In genomic region chr2:55208620-55209019, GRCm38 (mm10) we compare ENCODE assay signal across 16 mouse cellular contexts.
DNase-seq lines count a peak whose midpoint lies in the region.
"Had no signal": no experiment of that assay in that cellular context is flagged by ENCODE, and none has a peak within 500 bp of the region (broad histone marks: within the 10 kb centered on the region; RNA-seq: fewer than 3 reads in every experiment).

No protein-coding gene starts in this region.

- DNase-seq in frontal cortex, adult 2 months (ENCODE audit: extremely low spot score in 1 of 2, low spot score in 1 of 2): peak; percentile 5 to 26
- DNase-seq in frontal cortex, postnatal 14 days (ENCODE audit: low spot score in 2 of 2): no peak
- DNase-seq in layer of hippocampus, adult 9-11 months: peak; percentile 18
- no peak for DNase-seq in layer of hippocampus, adult 8-10 months (ENCODE audit: low spot score in 2 of 2)
- DNase-seq in brain, adult 2 months (ENCODE audit: low read depth, low spot score): peak; percentile 60
- peak; percentile 62 for DNase-seq in telencephalon, adult 2 months (ENCODE audit: low read depth, low spot score)
- DNase-seq in cerebellum, adult 8-10 months: no peak
- DNase-seq: adrenal gland, adult 2 months; adrenal gland, postnatal 10 days; adrenal gland, postnatal 25 days; cerebellum, adult 11-12 months; cerebellum, adult 2 months; cerebellum, adult 9-11 months; cerebellum, postnatal 14 days; cerebellum, postnatal 36 days; embryo, embryonic 11 days had no signal

Comparison
In these comparisons a context has a peak if more than half of its experiments do, and no peak if none do; other contexts are left out.
1. DNase-seq: peak in frontal cortex, adult 2 months (2 of 2), layer of hippocampus, adult 9-11 months (single experiment), brain, adult 2 months (single experiment) and telencephalon, adult 2 months (single experiment); none in frontal cortex, postnatal 14 days (0 of 2), layer of hippocampus, adult 8-10 months (0 of 2) and cerebellum, adult 8-10 months (single experiment).